Mouse (Mus musculus): ENCODE data around the gene Kcnq5. TPM values are rescaled to one million over a fixed set of nuclear protein-coding genes. Genes with fewer than 3 reads are reported as not detected.

Gene Kcnq5
- total RNA-seq (2023), result 1.0 TPM

DNA sequence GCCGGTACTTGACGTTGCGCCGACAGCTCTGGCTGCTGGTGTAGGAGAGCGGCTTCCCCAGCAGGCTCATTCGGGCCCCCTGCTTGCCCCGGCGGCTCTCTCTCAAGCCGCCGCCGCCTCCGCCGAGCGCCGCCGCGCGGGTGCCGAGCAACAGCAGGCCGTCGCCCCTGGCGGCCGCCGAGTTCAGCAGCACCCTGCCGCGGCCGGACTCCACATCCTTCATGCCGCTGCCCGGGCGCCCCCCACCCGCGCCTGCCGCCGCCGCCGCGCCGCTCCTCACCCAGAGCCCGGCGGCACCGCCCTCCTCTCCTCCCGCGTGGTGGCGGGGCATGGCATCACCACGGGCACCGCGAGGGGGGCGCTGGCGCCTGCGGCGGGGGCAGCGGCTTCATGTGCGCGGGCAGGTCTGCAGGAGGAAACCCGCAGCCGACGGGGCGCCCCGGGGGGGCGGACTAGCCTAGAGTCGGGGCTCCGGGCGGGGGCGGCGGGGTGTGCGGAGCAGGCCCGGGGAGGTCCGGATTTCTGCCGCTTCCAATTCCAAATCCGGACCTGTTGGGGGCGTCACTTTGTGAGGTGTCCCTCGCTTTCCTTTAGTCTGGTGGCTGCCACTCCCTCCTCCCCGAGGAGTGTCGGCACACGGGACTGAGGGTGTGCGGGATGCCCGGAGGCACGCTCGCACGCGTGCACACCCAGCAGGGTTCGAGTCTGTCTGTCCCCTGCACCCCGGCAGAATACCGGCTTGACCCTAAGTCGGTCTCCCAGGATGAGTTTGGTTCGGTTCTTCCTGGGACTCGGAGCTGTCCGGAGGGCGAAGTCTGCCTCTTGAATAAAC lies at the start of gene Kcnq5:
Gene Kcnq5, minus strand, starts transcription at position 692 of the 832 bp plus-strand sequence.

DNA sequence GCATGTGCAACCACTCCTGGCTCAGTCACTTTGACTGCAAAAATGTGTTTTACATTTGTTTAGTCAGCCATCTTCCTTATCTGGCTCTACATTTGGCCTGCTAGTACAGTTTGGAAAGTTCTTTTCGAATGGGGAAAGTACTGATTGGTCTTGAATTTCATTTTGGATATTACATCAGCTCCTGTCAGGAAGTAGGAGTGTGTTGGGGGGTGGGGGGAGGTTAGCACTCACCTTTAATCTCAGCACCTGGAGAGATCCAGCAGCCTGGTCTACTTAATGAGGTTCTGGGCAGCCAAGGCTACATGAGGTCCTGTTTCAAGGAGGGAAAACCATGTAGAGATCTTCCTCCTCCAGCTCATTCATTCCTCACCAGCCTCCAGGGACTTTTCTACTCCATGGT lies 578.5 kb downstream of the Kcnq5 start, which contains the start of gene Khdc1b:
Gene Khdc1b, plus strand, starts transcription at position 301 of the 400 bp plus-strand sequence.

DNA sequence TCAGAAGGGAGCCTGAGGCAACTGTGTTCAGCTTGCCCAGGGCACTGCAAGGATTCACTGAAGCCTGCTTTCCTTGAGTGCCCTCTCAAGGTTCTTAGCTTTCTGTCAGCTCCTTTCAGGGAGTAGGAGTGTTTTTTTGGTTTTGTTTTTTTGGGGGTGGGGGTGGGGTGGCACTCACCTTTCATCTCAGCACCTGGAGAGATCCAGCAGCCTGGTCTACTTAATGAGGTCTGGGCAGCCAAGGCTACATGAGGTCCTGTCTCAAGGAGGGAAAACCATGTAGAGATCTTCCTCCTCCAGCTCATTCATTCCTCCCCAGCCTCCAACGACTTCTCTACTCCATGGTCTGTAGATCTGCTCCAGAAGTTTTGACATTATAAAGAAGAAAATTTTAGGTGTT lies 593.7 kb downstream of the Kcnq5 start, which contains the start of gene Khdc1c:
Gene Khdc1c, plus strand, starts transcription at position 301 of the 400 bp plus-strand sequence.

DNA sequence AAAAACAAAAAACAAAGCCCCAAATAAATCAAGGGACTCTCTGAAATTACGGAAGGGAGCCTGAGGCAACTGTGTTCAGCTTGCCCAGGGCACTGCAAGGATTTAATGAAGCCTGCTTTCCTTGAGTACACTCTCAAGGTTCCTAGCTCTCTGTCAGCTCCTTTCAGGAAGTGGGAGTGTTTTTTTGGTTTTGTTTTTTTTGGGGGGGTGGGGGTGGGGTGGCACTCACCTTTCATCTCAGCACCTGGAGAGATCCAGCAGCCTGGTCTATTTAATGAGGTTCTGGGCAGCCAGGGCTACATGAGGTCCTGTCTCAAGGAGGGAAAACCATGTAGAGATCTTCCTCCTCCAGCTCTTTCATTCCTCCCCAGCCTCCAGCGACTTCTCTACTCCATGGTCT lies 612.4 kb downstream of the Kcnq5 start, which contains the start of gene Khdc1a:
Gene Khdc1a, plus strand, starts transcription at position 301 of the 400 bp plus-strand sequence.

All from CD4-positive naive resting alpha-beta T cell, adult 76 days (primary cell).